Mouse (Mus musculus) adrenal gland, adult 2 months (tissue): Measurements from ENCODE around the gene Nsun5. TPM values are rescaled to one million over a fixed set of nuclear protein-coding genes. Genes with fewer than 3 reads are reported as not detected.

ENCODE experiments used
- DNase-seq: peaks from one replicate; pipeline ENCODE4 v3.0.0; 2021
- microRNA-seq, 2 experiments: library from miRNA; unstranded; fragments of <30 nt; microRNA quantifications; one replicate each; pipeline ENCODE4 v1.2.0; 2021
- polyA plus RNA-seq: library from polyadenylated mRNA; depleted of rRNA; stranded (reverse); fragments of >200 nt; gene quantifications from 2 replicates; pipeline ENCODE4 v1.2.3, GENCODE M21; 2012; rRNA removed
- total RNA-seq, 2 experiments: library from RNA; stranded (reverse); gene quantifications; 2 replicates each; pipeline ENCODE4 v1.2.3; 2021

The Nsun5 gene
- total and polyA plus RNA-seq, 3 experiments = 16.8 to 35.0 (median 23.0) TPM

DNA sequence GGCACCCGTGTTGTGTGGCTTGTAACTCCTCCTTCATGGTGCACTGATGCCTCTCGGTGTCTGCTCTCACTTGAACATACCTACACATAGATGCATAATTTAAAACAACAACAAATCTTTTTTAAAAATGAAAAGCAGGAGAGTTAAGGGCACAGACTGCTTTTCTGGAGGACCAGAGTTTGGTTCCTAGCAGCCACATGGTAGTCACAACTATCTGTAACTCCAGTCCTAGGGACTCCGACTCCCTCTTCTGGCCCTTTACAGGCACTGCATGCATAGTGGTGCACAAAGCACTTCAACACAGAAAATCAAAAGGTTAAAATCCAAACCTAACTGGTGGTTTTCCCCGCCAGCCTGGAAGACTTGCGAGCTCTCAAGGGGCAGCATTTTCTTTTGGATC lies 3.8 kb downstream of the Nsun5 start:
- no peak for DNase-seq

DNA sequence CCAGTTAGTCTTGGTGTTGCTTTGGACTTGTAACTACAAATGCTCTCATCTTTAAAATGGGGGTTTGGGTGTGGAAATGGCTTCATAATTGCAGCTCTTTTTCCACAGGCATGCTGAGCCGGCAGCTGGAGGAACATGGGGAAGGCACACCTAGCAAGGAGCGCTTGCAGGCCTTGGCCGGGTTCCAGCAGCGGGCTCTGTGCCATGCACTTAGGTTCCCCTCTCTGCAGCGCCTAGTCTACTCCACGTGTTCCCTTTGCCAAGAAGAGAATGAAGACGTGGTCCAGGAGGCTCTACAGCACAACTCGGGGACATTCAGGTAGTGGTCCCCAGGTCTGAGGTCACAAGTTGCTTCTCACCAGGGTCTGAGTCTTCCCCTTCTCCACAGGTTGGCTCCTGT lies 5.4 kb downstream of the Nsun5 start:
- peak; percentile 56 for DNase-seq

DNA sequence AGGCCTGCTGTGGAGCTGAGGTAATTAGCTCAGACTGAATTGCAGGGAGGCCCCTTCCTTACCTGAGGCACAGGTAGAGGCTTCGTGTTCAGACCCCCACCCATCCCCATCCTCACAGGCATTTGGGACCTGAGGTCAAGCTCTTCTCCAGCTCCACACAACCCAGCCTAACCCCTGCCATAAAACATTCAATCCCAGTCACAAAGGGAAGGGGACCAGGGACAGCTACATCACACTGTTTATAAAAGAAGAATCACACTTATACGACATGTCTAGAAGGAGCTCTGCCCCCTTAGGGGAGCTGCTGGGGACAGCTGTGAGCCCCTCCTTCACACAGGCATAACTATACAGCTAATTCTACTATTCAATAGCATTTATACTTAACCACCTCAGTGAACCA lies 6.6 kb downstream of the Nsun5 start:
- DNase-seq = no peak

DNA sequence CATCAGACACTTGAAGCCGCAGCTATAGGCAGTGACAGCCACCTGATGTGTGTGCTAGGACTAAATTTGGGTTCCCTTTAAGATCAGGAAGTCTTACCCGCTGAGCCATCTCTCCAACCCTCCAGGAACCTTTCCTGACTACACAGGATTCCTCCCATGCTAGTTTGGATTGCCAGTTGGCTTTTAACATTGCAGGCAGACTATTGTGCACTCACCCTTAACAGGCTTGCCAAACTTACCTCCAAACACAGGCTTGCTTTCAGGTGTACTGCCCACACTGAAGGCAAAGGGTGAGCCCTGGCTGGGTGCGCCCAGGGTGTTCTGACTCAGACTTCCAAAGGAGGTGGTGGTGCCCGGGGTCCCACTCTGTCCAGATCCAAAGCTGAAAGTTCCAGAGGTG lies 10.9 kb downstream of the Nsun5 start:
- DNase-seq = no peak

DNA sequence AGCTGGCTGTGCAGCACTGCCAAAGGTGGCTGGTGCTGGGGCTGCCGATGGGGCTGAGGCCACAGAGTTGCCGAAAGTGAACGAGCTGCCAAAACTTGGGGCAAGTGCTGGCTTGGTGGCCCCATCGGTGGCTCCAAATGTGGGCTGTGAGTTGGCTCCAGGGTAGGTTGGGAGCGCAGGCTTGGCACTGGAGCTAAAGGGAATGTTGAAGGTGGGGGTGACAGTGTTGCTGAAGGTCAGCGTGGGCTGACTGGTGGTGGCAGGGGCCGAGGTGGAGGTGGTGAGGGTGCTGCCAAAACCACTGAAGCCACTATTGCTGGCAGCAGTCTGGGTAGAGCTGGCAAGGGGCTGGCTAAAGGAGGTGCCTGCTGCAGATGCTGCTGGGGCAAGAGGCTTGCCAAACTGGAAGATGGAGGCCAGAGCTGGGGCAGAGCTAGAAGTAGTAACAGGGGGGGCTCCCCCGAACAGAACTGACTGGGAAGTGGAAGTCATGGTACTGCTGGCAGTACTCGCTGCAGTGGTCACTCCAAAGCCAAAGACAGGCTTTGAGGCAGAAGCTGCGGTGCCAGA lies 11.7 kb downstream of the Nsun5 start:
- DNase-seq = peak; percentile 50

DNA sequence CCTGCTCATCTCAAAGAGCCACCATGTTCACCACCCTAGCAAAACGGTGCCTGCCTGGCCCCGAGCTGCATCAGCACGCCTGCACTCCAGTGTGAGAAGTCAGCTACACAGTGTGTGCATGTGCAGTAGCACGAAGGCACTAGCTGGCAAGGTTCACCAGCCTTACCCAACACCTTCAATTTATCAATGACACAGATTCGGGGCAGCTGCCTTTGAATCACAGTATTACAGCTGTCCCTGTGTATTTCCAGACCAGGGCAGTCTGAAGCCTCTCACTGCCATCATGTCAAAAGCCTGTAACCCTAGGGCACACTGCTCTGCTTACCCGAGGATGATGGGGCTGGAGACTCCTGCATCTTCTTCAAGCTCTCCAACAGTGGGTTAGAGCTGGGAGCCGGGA lies 13.0 kb downstream of the Nsun5 start:
- peak; percentile 41 for DNase-seq

DNA sequence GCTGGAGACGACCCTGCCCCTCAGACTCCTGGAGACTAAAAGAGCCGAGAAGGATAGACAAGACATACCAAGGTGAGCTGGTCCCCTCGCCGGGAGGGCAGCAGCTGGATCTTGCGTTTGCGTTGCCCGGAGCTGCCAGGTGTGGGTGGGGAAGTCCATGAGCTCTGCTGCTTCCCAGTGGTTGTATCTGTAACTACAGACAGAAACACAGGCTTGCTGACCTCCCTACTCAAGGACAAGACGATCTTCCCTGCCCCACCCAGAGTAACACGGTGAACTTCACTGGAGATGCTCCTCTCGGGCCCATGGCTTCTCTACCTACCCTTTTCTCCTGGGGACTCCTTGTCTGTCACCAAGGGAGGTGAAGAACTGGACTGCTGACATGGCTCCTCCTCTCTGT lies 14.0 kb downstream of the Nsun5 start:
- DNase-seq = no peak

DNA sequence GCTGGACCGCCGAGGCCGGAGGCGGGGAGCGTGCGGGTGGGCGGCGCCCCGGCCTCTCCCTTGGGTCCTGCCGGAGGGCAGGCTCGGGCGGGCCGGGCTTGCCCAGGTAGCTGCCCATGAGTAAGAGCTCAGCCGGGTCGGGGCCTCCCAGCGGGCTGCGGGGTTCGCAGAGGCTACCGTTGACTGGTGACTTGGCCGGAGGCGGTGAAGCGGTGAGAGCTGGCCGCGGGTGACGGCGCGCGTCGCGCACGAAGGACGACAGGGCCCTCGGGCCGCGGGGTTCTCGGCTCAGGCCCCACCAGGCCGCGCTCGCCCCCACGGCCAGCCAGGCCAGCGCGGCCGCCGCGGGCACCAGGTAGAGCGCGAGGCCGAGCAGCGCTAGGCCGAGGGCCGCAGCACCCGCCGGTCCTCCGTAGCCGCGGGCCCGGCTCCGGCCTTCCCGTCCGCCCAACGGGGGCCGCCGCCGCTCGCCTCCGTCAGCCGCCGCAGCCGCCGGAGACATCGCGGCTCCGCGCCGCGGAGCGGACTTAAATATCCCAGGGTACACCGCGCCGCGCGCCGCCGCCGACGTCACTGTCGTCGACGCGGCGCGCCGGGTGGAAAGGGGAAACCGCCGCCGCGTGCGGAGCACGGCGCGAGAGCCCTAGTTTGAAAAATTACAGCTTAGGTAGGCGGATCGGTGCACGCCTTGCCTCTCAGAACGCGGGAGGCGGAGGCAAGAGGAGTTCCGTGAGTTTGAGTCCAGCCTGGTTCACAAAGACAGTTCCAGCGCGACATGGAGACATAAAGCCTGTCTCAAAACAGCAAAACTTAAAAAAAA lies 24.5 kb downstream of the Nsun5 start, which contains the start of gene Pom121:
Gene Pom121 (minus strand): TSS at position 543 of the 820 bp plus-strand sequence.
- DNase-seq = peak; percentile 90

DNA sequence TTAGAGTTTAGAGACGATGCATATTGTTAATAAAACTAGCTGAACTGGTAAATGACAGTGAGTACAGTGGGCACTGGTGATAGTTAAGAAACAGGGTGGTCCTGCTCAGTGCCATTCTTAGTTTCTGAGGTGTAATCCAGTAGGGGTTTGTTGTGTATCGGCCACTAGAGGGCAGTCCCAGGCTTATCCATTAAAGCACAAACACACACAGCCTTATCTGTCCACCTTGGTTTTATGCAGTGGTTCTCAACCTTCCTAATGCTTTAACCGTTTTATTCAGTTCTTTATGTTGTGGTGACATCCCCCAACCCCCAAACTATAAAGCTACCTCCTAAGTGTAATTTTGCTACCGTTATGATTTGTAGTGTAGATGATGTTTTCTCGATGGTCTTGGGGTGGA lies 26.1 kb downstream of the Nsun5 start:
- DNase-seq = peak; percentile 28

DNA sequence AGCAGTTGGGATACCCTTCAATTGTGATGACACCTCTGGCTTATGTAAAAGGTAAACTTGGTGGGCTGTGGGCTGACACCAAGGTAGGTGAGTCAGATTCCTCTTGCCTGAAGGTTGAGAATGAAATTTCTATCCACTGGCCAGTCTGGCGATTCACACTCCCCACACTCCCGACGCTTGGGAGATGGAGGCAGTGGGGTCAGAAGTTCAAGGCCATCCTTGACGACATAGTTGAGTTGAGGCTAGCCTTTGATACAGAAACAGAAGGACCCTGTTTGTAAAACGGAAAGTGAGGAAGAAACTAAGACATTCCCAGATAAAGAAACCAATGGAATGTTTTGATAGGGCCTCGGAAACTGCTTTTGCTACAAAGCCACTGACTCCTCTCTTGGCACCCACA lies 29.6 kb downstream of the Nsun5 start:
- DNase-seq = no peak

DNA sequence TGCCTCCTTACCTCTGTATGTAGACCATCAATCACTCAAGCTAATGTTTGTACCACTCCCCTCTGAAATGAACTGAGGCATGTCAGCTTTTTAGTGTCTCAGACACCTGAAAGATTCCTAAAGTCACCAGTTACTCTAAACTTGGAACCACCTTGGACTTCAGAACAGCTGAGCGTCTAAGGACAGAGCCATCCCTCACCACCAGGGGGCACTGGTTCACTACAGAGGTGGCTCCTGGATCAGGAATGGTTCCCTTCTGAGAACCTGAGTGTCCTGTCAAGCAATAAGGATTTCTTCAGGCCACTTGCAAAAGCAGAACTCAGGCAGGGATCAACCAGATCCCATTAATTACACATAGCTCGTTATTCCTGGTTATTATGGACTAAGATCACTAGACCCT lies 30.5 kb downstream of the Nsun5 start:
- peak; percentile 84 for DNase-seq

DNA sequence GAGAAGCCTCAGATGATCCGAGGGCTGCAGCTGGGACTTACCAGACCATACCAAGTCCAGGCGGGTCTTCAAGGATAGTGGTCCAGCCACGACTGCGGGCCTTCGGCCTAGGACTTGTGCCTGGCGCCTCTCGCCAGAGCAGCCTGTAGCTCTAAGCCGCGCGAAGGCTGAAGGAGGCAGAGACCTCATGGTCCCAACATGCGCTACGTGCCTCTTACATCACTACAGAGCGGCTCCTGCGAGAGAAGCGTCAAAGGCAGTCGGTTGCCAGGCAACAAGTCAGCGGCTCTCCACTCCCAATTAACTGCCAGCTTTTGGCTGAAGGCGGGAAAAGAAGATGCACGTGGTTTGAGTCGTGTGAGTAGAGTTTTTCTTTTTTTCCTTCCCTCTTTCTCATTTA lies 34.9 kb downstream of the Nsun5 start:
- DNase-seq = no peak

DNA sequence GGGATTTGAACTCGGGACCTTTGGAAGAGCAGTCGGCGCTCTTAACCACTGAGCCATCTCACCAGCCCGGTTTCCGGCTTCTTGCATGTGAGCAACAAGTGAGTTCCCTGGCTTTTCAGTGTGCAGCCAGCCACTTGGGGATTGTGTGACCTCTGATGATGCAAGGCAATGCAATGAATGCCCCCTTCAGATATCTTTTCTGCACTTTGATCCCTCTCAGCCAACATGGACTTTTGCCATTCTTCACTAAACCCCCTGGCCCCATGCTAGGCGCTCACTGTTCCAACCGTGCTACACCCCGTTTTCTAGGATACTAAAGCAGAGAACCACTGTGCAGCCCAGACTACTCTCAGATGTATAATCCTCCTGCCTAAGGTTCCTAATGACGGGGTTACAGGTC lies 35.7 kb downstream of the Nsun5 start:
- no peak for DNase-seq

DNA sequence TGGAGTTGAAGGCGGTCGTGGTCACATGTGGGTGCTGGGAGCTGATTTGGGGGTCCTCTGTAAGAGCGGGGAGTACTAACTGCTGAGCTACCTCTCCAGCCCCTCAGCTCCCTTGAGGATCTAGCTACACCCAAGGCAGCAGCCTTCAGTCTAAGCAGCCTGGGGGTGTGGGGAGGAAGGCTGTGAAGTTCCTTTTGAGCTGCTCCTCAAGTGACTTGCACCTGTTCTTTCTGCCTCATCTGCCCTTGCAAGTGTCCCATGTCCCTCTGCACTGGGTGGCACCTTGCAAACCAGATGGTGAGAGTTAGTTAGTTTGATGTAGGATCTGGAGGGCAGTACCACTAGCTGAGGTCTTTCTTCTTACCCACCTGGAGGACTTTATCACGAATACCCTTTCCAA lies 38.4 kb downstream of the Nsun5 start:
- no peak for DNase-seq

DNA sequence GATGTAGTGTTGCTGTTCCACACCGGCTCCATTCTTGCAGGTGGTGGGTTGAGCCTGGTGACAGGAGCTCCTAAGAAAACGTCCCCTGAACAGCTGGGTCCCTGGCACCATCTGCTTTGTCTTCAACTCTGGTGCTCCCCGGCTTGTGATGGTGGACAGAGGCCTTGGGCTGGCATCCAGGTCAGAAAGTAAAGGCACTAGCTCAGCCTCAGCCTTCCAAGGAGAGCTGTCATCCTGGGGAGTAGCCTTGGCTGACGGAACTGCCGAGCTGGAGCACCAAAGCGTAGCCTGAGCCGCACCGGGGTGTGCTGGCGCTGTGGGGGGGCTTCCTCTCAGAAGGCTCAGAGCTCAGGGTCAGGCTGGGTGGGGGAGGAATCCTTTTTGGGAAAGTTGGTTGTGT lies 40.5 kb downstream of the Nsun5 start:
- DNase-seq = peak; percentile 75

Small RNAs within 50 kb of the gene (microRNA-seq; reads per million reads assigned to microRNA genes)
- gene Mir7033 = 0.41 to 0.66 reads per million in 2 experiments

Other genes with a start within 250 kb of the Nsun5 start
- 10 to 100 TPM; 22.7 to 35.9 TPM for gene Tbl2, start 220.3 kb upstream of the Nsun5 start, total RNA-seq
- gene Tbl2, start 220.3 kb upstream of the Nsun5 start, polyA plus RNA-seq = 8.7 and 9.2 TPM in 2 replicates
- 10 to 100 TPM; 77.9 to 95.3 TPM for gene Bcl7b, start 201.7 kb upstream of the Nsun5 start, total RNA-seq
- gene Bcl7b, start 201.7 kb upstream of the Nsun5 start, polyA plus RNA-seq = 52.4 and 79.9 TPM in 2 replicates
- 10 to 100 TPM; 70.8 to 78.3 TPM for gene Baz1b, start 182.7 kb upstream of the Nsun5 start, total RNA-seq
- 26.8 and 30.8 TPM in 2 replicates for gene Baz1b, start 182.7 kb upstream of the Nsun5 start, polyA plus RNA-seq
- 10 to 100 TPM in 1 of 2 experiments, 1 to 10 TPM in 1; 2.0 to 10.6 TPM for gene Fzd9, start 118.7 kb upstream of the Nsun5 start, total RNA-seq
- gene Fzd9, start 118.7 kb upstream of the Nsun5 start, polyA plus RNA-seq = 9.6 and 14.0 TPM in 2 replicates
- not detected for gene Fkbp6, start 19.9 kb upstream of the Nsun5 start, total RNA-seq
- 0.08 TPM in 1 of 2 replicates, not detected in the other for gene Fkbp6, start 19.9 kb upstream of the Nsun5 start, polyA plus RNA-seq
- gene Trim50, start 16.7 kb upstream of the Nsun5 start, total RNA-seq = not detected
- gene Trim50, start 16.7 kb upstream of the Nsun5 start, polyA plus RNA-seq = 0.09 TPM in 1 of 2 replicates, not detected in the other
- gene Pom121, start 24.6 kb downstream of the Nsun5 start, total RNA-seq = 10 to 100 TPM; 18.7 to 23.3 TPM
- 32.7 and 36.3 TPM in 2 replicates for gene Pom121, start 24.6 kb downstream of the Nsun5 start, polyA plus RNA-seq
- gene Hip1, start 175.2 kb downstream of the Nsun5 start, total RNA-seq = 10 to 100 TPM; 17.2 to 26.7 TPM
- gene Hip1, start 175.2 kb downstream of the Nsun5 start, polyA plus RNA-seq = 19.4 and 20.5 TPM in 2 replicates
- gene Ccl26, start 193.6 kb downstream of the Nsun5 start, total RNA-seq = not detected
- gene Ccl26, start 193.6 kb downstream of the Nsun5 start, polyA plus RNA-seq = not detected in 2 replicates
- 1 to 10 TPM; 1.9 to 2.0 TPM for gene Ccl24, start 203.1 kb downstream of the Nsun5 start, total RNA-seq
- 0.88 and 2.0 TPM in 2 replicates for gene Ccl24, start 203.1 kb downstream of the Nsun5 start, polyA plus RNA-seq